Mouse (Mus musculus): ENCODE results near the gene Peli2.

- no peak for TF ChIP-seq CTCF (IDR thresholded peaks at IDR 0.05; ENCODE audit: control insufficient read depth, insufficient read depth, low read length)
- no peak for TF ChIP-seq POLR2A (IDR thresholded peaks at IDR 0.05; ENCODE audit: borderline replicate concordance, control insufficient read depth, low read depth, low read length)
These were observed 85.0 kb downstream of the Peli2 start for GRCm38 (mm10) chr14:48205635-48206034.

All from bone marrow, adult 2 months (tissue).